Mouse (Mus musculus) liver, embryonic 13.5 days (tissue): ENCODE measurements around the gene Lce1c. TPM values are rescaled to one million over a fixed set of nuclear protein-coding genes. Genes with fewer than 3 reads are reported as not detected.

Experiments used
- ATAC-seq: fragments of 200-750 bp; cut with Nextera tagmentation; 2 replicates; pipeline ENCODE4 v1.8.0; 2017; ENCODE audit warnings: low read depth, mild to moderate bottlenecking, moderate number of reproducible peaks, moderate library complexity
- DNase-seq: peaks from one replicate; pipeline ENCODE4 v3.0.0; 2022
- H3K27ac ChIP-seq: fragments of 300-500 bp; sonication (generic); 2 replicates; pipeline ENCODE4 v1.5.1; 2015; ENCODE audit warnings: moderate library complexity, mild to moderate bottlenecking, inconsistent platforms
- H3K27me3 ChIP-seq: fragments of 300-500 bp; sonication (generic); 2 replicates; pipeline ENCODE4 v1.6.1; 2015; ENCODE audit warnings: mild to moderate bottlenecking, inconsistent platforms
- H3K36me3 ChIP-seq: fragments of 300-500 bp; sonication (generic); 2 replicates; pipeline ENCODE4 v1.6.1; 2015; ENCODE audit warnings: mild to moderate bottlenecking, inconsistent platforms
- H3K4me1 ChIP-seq: fragments of 300-500 bp; sonication (generic); replicated peaks from 2 replicates; pipeline ENCODE4 v1.6.1; 2015; ENCODE audit warnings: inconsistent platforms
- H3K4me2 ChIP-seq: fragments of 300-500 bp; sonication (generic); 2 replicates; pipeline ENCODE4 v1.6.1; 2015; ENCODE audit warnings: inconsistent platforms, mild to moderate bottlenecking, moderate library complexity
- H3K4me3 ChIP-seq: fragments of 300-500 bp; sonication (generic); replicated peaks from 2 replicates; pipeline ENCODE4 v1.5.1; 2015; ENCODE audit warnings: mild to moderate bottlenecking, inconsistent platforms
- H3K9ac ChIP-seq: fragments of 300-500 bp; sonication (generic); 2 replicates; pipeline ENCODE4 v1.6.1; 2015; ENCODE audit warnings: mild to moderate bottlenecking, inconsistent platforms
- H3K9me3 ChIP-seq: fragments of 300-500 bp; sonication (generic); replicated peaks from 2 replicates; pipeline ENCODE4 v1.6.1; 2016; ENCODE audit warnings: inconsistent platforms
- WGBS: fragments of 180-500 bp; shearing (Covaris S2); methylation state at CpG from one replicate; pipeline ENCODE4 v1.1.7; 2015; ENCODE audit not compliant: insufficient replicate concordance; 5-methylcytosine and 5-hydroxymethylcytosine counted together
- polyA plus RNA-seq: library from polyadenylated mRNA; unstranded; fragments of >200 nt; fragmentation: Nextera tagmentation; extraction: Ambion mirVana; gene quantifications from 2 replicates; pipeline ENCODE4 v1.2.1, GENCODE M21; 2015

The Lce1c gene
- polyA plus RNA-seq, 1 experiment from 2014 or later, result not detected

DNA sequence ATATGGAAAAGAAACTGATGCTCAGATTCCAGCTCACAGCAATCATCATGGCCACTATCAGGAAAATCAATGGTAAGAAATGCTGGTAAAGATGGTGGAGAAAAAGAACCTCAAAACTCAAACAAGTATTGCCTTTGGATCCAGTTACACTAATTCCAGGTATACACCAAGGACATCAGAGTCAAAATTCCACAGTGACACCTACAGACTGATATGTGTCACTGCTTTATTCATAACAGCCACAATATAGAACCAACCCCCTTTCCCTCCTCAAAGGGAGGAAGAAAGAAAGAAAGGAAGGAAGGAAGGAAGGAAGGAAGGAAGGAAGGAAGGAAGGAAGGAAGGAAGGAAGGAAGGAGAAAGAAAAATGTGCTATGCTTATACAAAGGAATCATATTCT is 36.1 kb downstream of the Lce1c start:
- no peak overlapping the region for H3K4me3 ChIP-seq
- no peaks in the 10 kb centered on the region for H3K36me3 ChIP-seq
- H3K27me3 ChIP-seq, result no peaks in the 10 kb centered on the region
- no peak overlapping the region for H3K9ac ChIP-seq
- H3K4me2 ChIP-seq, result no peak overlapping the region
- ATAC-seq (no peak), DNase-seq (no peak)
- H3K27ac ChIP-seq, result no peak overlapping the region
- no peaks in the 10 kb centered on the region for H3K4me1 ChIP-seq
- H3K9me3 ChIP-seq, result no peaks in the 10 kb centered on the region

- no peak for ATAC-seq
- Histone ChIP-seq H3K9ac (no peak within 1 kb of the TSS), H3K4me3 (no peak within 1 kb of the TSS), H3K36me3 (no peaks in the 10 kb centered on the region), H3K4me2 (no peak within 1 kb of the TSS), H3K9me3 (no peaks in the 10 kb centered on the region), H3K27me3 (no peaks in the 10 kb centered on the region), H3K4me1 (no peaks in the 10 kb centered on the region), H3K27ac (no peak within 1 kb of the TSS)
- DNase-seq, result no peak
- WGBS, result 49% methylated on average over 3 of the region's 3 CpGs
Measured at GRCm38 (mm10) chr3:92720250-92720649, 41.2 kb downstream of the Lce1c start, which contains the start of gene Lce1f. TSS of gene Lce1f (minus strand) at chr3:92720350.

DNA sequence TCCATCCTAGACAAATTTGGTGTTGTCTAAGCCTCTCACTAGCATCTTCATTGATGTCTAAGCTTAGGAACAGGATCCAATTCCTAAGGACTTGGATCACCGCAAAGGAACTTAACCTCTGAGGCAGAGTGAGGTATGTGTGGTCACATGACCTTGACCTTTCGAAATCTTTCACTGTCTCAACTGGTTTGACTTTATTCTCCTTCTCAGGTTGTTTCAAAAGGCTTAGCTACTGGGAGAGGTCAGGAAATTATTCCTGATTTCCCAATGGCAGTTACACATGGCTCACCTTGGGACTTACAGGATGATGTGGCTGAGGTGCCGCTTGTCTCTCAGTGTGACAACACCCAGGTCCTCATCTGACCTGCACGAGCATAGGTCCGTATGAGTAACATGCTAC is 43.6 kb downstream of the Lce1c start:
- Histone ChIP-seq H3K4me1 (no peaks in the 10 kb centered on the region), H3K9ac (no peak overlapping the region), H3K36me3 (no peaks in the 10 kb centered on the region), H3K27ac (no peak overlapping the region), H3K27me3 (no peaks in the 10 kb centered on the region), H3K9me3 (no peaks in the 10 kb centered on the region), H3K4me3 (no peak overlapping the region), H3K4me2 (no peak overlapping the region)
- DNase-seq, result no peak
- no peak for ATAC-seq
- WGBS, result 70% methylated on average over 5 of the region's 5 CpGs

Other genes with a start within 250 kb of the Lce1c start
- gene Gm9774, start 249.8 kb upstream of the Lce1c start, polyA plus RNA-seq, result 9.1 and 10.0 TPM in 2 replicates
- not detected in 2 replicates for gene Sprr2k, start 246.7 kb upstream of the Lce1c start, polyA plus RNA-seq
- not detected in 2 replicates for gene Sprr1b, start 240.5 kb upstream of the Lce1c start, polyA plus RNA-seq
- not detected in 2 replicates for gene Sprr3, start 220.5 kb upstream of the Lce1c start, polyA plus RNA-seq
- not detected in 2 replicates for gene Sprr1a, start 193.4 kb upstream of the Lce1c start, polyA plus RNA-seq
- not detected in 2 replicates for gene Sprr4, start 178.8 kb upstream of the Lce1c start, polyA plus RNA-seq
- not detected in 2 replicates for gene 2310046K23Rik, start 144.7 kb upstream of the Lce1c start, polyA plus RNA-seq
- 0.05 and 0.10 TPM in 2 replicates for gene Ivl, start 105.5 kb upstream of the Lce1c start, polyA plus RNA-seq
- gene Smcp, start 90.2 kb upstream of the Lce1c start, polyA plus RNA-seq, result not detected in 2 replicates
- gene 2210017I01Rik, start 71.8 kb upstream of the Lce1c start, polyA plus RNA-seq, result not detected in 2 replicates
- not detected in 2 replicates for gene Lce6a, start 57.6 kb upstream of the Lce1c start, polyA plus RNA-seq
- gene Lce1a1, start 30.9 kb upstream of the Lce1c start, polyA plus RNA-seq, result not detected in 2 replicates
- not detected in 2 replicates for gene Lce1b, start 22.3 kb upstream of the Lce1c start, polyA plus RNA-seq
- not detected in 2 replicates for gene Lce1a2, start 8.9 kb upstream of the Lce1c start, polyA plus RNA-seq
- gene Lce1d, start 8.0 kb downstream of the Lce1c start, polyA plus RNA-seq, result not detected in 2 replicates
- not detected in 2 replicates for gene Lce1e, start 29.8 kb downstream of the Lce1c start, polyA plus RNA-seq
- not detected in 2 replicates for gene Lce1f, start 41.1 kb downstream of the Lce1c start, polyA plus RNA-seq
- not detected in 2 replicates for gene Gm38119, start 59.8 kb downstream of the Lce1c start, polyA plus RNA-seq
- not detected in 2 replicates for gene Lce1g, start 73.1 kb downstream of the Lce1c start, polyA plus RNA-seq
- gene Lce1h, start 85.8 kb downstream of the Lce1c start, polyA plus RNA-seq, result not detected in 2 replicates
- not detected in 2 replicates for gene Lce1i, start 99.7 kb downstream of the Lce1c start, polyA plus RNA-seq
- gene Lce1j, start 111.3 kb downstream of the Lce1c start, polyA plus RNA-seq, result not detected in 2 replicates
- not detected in 2 replicates for gene Lce1k, start 128.6 kb downstream of the Lce1c start, polyA plus RNA-seq
- not detected in 2 replicates for gene Kprp, start 148.0 kb downstream of the Lce1c start, polyA plus RNA-seq
- not detected in 2 replicates for gene Lce1l, start 172.0 kb downstream of the Lce1c start, polyA plus RNA-seq
- not detected in 2 replicates for gene 2310050C09Rik, start 191.0 kb downstream of the Lce1c start, polyA plus RNA-seq
- gene Lce3a, start 247.0 kb downstream of the Lce1c start, polyA plus RNA-seq, result not detected in 2 replicates